In genomic region chr1:52955102-52955501, GRCm38 (mm10) we compare ENCODE assay signal across 10 mouse cellular contexts.
DNase-seq lines count a peak whose midpoint lies in the region; ATAC-seq and TF ChIP-seq lines count a peak whose summit lies in the region.
"Had no signal": no experiment of that assay in that cellular context is flagged by ENCODE, and none has a peak within 500 bp of the region (broad histone marks: within the 10 kb centered on the region; RNA-seq: fewer than 3 reads in every experiment).

No protein-coding gene starts in this region.

- WGBS in hindbrain, embryonic 10.5 days, result 40% methylated on average over 6 of the region's 6 CpGs
- 38% methylated on average over 6 of the region's 6 CpGs for WGBS in hindbrain, embryonic 14.5 days
- 42% methylated on average over 6 of the region's 6 CpGs for WGBS in forebrain, embryonic 13.5 days

- H3K36me3 ChIP-seq in hindbrain, embryonic 10.5 days, result no peaks in the 10 kb centered on the region
- no peaks in the 10 kb centered on the region for H3K36me3 ChIP-seq in hindbrain, embryonic 14.5 days (replicated peaks; ENCODE audit: control insufficient read depth, insufficient read depth)
- no peaks in the 10 kb centered on the region for H3K36me3 ChIP-seq in forebrain, embryonic 13.5 days (ENCODE audit: poor library complexity, severe bottlenecking)

- in situ Hi-C loops in Patski (cut with MboI; ENCODE audit: low pct_unique_long_range_greater_than_20kb), result loop anchor here (10.0 kb wide), 1 partner anchor 310 kb away; no protein-coding TSS in a partner anchor

- H3K4me2 ChIP-seq in hindbrain, embryonic 14.5 days (replicated peaks), result no peak overlapping the region
- no peak overlapping the region for H3K4me2 ChIP-seq in forebrain, embryonic 13.5 days

- DNase-seq in hindbrain, embryonic 10.5 days (ENCODE audit: low spot score), result peak; percentile 20
- no peak for DNase-seq in hindbrain, embryonic 14.5 days (ENCODE audit: low spot score)
- peak; percentile 51 for DNase-seq in CD4-positive helper T cell, adult 2 months (ENCODE audit: low read depth, low spot score)
- no peak for DNase-seq in Patski (ENCODE audit: low read depth, low spot score)
- DNase-seq in layer of hippocampus, postnatal 36 days, result peak; percentile 38 to 56
- peak; percentile 65 for DNase-seq in right cerebral cortex, postnatal 14 days

- H3K9ac ChIP-seq in hindbrain, embryonic 14.5 days, result no peak overlapping the region
- H3K9ac ChIP-seq in forebrain, embryonic 13.5 days, result no peak overlapping the region

- TF ChIP-seq CTCF in Patski (IDR thresholded peaks at IDR 0.05), result peak; percentile 78

- CTCF ChIA-PET in Patski (lab: Charles Lee), result interaction anchor here (1.1 to 1.5 kb wide), 3 partner anchors 8 to 18 kb away, joined by 3 to 4 read pairs (median 3); no protein-coding TSS in a partner anchor

- H3K27me3 ChIP-seq in hindbrain, embryonic 10.5 days (ENCODE audit: insufficient read depth, poor library complexity, severe bottlenecking), result peaks cover 4% of the 10 kb centered on the region; the same call in 1 of the 2 replicates
- no peaks in the 10 kb centered on the region for H3K27me3 ChIP-seq in hindbrain, embryonic 14.5 days (ENCODE audit: control insufficient read depth, insufficient read depth, low read length)
- H3K27me3 ChIP-seq in Patski, result peaks cover 29% of the 10 kb centered on the region
- H3K27me3 ChIP-seq in forebrain, embryonic 13.5 days, result 0 out of 2 replicates have a peak, but pooled peaks cover 5% of the 10 kb centered on the region

- no peaks in the 10 kb centered on the region for H3K9me3 ChIP-seq in hindbrain, embryonic 10.5 days
- no peaks in the 10 kb centered on the region for H3K9me3 ChIP-seq in hindbrain, embryonic 14.5 days (ENCODE audit: control insufficient read depth, low read length)
- no peaks in the 10 kb centered on the region for H3K9me3 ChIP-seq in forebrain, embryonic 13.5 days (replicated peaks)

- no peak overlapping the region for H3K4me3 ChIP-seq in hindbrain, embryonic 10.5 days
- H3K4me3 ChIP-seq in hindbrain, embryonic 14.5 days (replicated peaks; ENCODE audit: low read length), result no peak overlapping the region
- H3K4me3 ChIP-seq in forebrain, embryonic 13.5 days, result no peak overlapping the region
- H3K4me3 ChIP-seq: erythroblast, embryonic 14.5 days had no signal

- POLR2A ChIA-PET in Patski (lab: Charles Lee), result no interaction called here

- peaks cover 23% of the 10 kb centered on the region for H3K4me1 ChIP-seq in hindbrain, embryonic 10.5 days (replicated peaks)
- H3K4me1 ChIP-seq in hindbrain, embryonic 14.5 days (replicated peaks; ENCODE audit: control insufficient read depth, insufficient read depth, low read length), result peaks cover 12% of the 10 kb centered on the region
- H3K4me1 ChIP-seq in forebrain, embryonic 13.5 days, result peaks cover 17% of the 10 kb centered on the region

- no peak overlapping the region for H3K27ac ChIP-seq in hindbrain, embryonic 10.5 days
- H3K27ac ChIP-seq in hindbrain, embryonic 14.5 days, result no peak overlapping the region
- H3K27ac ChIP-seq in forebrain, embryonic 13.5 days, result no peak overlapping the region
- H3K27ac ChIP-seq: macrophage had no signal

- ATAC-seq in hindbrain, embryonic 14.5 days (ENCODE audit: low FRiP score), result no peak
- no peak for ATAC-seq in Patski
- ATAC-seq in common myeloid progenitor, adult 5-6 weeks (replicated peaks; ENCODE audit: low read depth, poor library complexity, severe bottlenecking), result 0 out of 2 replicates have a peak, but pooled peaks have one; percentile 30
- no peak for ATAC-seq in forebrain, embryonic 13.5 days

Comparison
In these comparisons a context has a peak if more than half of its experiments do, and no peak if none do; other contexts are left out.
1. DNase-seq: peak in hindbrain, embryonic 10.5 days (single experiment), CD4-positive helper T cell, adult 2 months (single experiment), layer of hippocampus, postnatal 36 days (2 of 2) and right cerebral cortex, postnatal 14 days (single experiment); none in hindbrain, embryonic 14.5 days (single experiment) and Patski (single experiment).